Mouse (Mus musculus): ENCODE data around the gene Scarf1. TPM values are rescaled to one million over a fixed set of nuclear protein-coding genes. Genes with fewer than 3 reads are reported as not detected.

The Scarf1 gene
- polyA plus RNA-seq, 1 experiment: 12.3 TPM

DNA sequence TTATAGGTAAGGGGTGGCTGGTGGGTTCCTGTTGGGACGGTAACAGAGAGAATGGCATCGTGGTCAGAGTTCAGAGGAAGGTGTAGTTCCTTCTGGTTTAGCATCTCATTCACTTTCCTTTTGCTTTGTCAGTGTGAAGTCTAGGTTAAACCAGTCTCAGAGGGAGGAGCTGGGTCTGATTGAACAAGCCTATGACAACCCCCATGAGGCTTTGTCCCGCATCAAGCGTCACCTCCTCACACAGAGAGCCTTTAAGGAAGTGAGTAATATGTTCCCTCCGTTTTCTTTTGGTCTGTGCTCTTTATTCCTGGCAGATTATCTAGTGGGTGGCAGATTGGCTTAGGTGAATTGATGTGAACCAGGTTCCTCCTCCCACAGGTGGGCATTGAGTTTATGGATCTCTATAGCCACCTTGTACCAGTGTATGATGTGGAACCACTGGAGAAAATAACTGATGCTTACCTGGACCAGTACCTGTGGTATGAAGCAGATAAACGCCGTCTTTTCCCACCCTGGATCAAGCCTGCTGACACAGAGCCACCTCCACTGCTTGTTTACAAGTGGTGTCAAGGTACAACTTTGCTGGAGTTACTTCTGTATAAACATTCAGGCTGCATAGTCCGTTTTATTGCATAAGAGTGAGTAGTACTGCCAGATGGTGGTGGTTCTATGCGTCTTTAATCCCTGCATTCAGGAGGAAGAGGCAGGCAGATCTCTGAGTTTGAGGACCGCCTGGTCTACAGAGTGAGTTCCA lies 18.9 kb upstream of the Scarf1 start:
- 84% methylated on average over 10 of the region's 10 CpGs for WGBS
- no peak overlapping the region for H3K27ac ChIP-seq (ENCODE audit: insufficient read depth, low read depth, low read length)

GRCm38 (mm10) chr11:75498126-75498525 lies 15.2 kb upstream of the Scarf1 start:
- 22% methylated on average over 1 of the region's 1 CpGs for WGBS
- Histone ChIP-seq H3K27ac (ENCODE audit: insufficient read depth, low read depth, low read length) (no peak overlapping the region), H3K4me1 (ENCODE audit: control insufficient read depth, insufficient read depth, insufficient read length, low read length) (no peaks in the 10 kb centered on the region), H3K4me3 (ENCODE audit: low read depth, low read length) (no peak overlapping the region), H3K27me3 (ENCODE audit: control insufficient read depth, insufficient read depth, low read length) (no peaks in the 10 kb centered on the region), H3K36me3 (ENCODE audit: control insufficient read depth, insufficient read depth, low read length) (peaks cover 89% of the 10 kb centered on the region)
- TF ChIP-seq CTCF (IDR thresholded peaks at IDR 0.05; ENCODE audit: extremely low read depth, insufficient read length, insufficient replicate concordance, low read depth, low read length) (no peak), POLR2A (IDR thresholded peaks at IDR 0.05; ENCODE audit: low read depth, low read length) (no peak)

More for the DNA sequence above, 18.9 kb upstream of the Scarf1 start:
- Histone ChIP-seq H3K4me1 (ENCODE audit: control insufficient read depth, insufficient read depth, insufficient read length, low read length) (no peaks in the 10 kb centered on the region), H3K4me3 (ENCODE audit: low read depth, low read length) (no peak overlapping the region), H3K27me3 (ENCODE audit: control insufficient read depth, insufficient read depth, low read length) (no peaks in the 10 kb centered on the region), H3K36me3 (ENCODE audit: control insufficient read depth, insufficient read depth, low read length) (peaks cover 90% of the 10 kb centered on the region)
- TF ChIP-seq POLR2A (IDR thresholded peaks at IDR 0.05; ENCODE audit: low read depth, low read length): no peak
- TF ChIP-seq CTCF (IDR thresholded peaks at IDR 0.05; ENCODE audit: extremely low read depth, insufficient read length, insufficient replicate concordance, low read depth, low read length): no peak

DNA sequence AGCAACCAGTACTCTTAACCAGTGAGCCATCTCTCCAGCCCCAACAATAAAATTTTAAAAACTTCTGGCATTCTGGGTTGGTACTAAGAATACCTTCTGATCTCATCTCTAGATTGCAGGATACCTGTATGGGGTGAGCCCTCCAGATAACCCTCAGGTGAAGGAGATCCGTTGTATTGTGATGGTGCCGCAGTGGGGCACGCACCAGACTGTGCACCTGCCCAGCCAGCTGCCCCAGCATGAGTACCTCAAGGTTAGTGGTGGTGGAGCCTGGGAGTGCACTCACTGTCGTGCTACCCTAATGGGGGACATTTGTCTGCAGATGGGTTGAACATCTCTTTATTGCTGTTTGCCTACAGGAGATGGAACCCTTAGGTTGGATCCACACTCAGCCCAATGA lies 5.2 kb upstream of the Scarf1 start:
- WGBS: 94% methylated on average over 4 of the region's 4 CpGs
- TF ChIP-seq CTCF (IDR thresholded peaks at IDR 0.05; ENCODE audit: extremely low read depth, insufficient read length, insufficient replicate concordance, low read depth, low read length) (no peak), POLR2A (IDR thresholded peaks at IDR 0.05; ENCODE audit: low read depth, low read length) (no peak)
- Histone ChIP-seq H3K36me3 (ENCODE audit: control insufficient read depth, insufficient read depth, low read length) (peaks cover 51% of the 10 kb centered on the region), H3K4me1 (ENCODE audit: control insufficient read depth, insufficient read depth, insufficient read length, low read length) (peaks cover 11% of the 10 kb centered on the region), H3K4me3 (ENCODE audit: low read depth, low read length) (no peak overlapping the region), H3K27ac (ENCODE audit: insufficient read depth, low read depth, low read length) (no peak overlapping the region), H3K27me3 (ENCODE audit: control insufficient read depth, insufficient read depth, low read length) (no peaks in the 10 kb centered on the region)

DNA sequence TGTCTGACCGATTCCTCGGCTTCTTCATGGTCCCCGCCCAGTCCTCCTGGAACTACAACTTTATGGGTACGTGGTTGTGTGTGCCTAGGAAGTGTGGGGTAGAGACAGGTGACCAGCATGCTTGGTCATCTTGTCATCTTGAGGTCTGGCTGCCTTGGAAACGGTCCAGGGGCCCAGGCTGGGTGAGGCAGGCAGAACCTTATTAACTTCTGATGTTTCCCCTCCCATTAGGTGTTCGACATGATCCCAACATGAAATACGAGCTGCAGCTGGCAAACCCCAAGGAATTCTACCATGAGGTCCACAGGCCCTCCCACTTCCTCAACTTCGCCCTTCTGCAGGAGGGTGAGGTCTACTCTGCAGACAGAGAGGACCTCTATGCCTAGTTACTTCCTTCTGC lies 4.4 kb upstream of the Scarf1 start:
- Histone ChIP-seq H3K4me3 (ENCODE audit: low read depth, low read length) (no peak overlapping the region), H3K36me3 (ENCODE audit: control insufficient read depth, insufficient read depth, low read length) (peaks cover 44% of the 10 kb centered on the region), H3K27ac (ENCODE audit: insufficient read depth, low read depth, low read length) (peak overlapping the region; percentile 98), H3K4me1 (ENCODE audit: control insufficient read depth, insufficient read depth, insufficient read length, low read length) (peaks cover 11% of the 10 kb centered on the region), H3K27me3 (ENCODE audit: control insufficient read depth, insufficient read depth, low read length) (no peaks in the 10 kb centered on the region)
- WGBS: 63% methylated on average over 8 of the region's 8 CpGs
- TF ChIP-seq CTCF (IDR thresholded peaks at IDR 0.05; ENCODE audit: extremely low read depth, insufficient read length, insufficient replicate concordance, low read depth, low read length) (no peak), POLR2A (IDR thresholded peaks at IDR 0.05; ENCODE audit: low read depth, low read length) (no peak)

DNA sequence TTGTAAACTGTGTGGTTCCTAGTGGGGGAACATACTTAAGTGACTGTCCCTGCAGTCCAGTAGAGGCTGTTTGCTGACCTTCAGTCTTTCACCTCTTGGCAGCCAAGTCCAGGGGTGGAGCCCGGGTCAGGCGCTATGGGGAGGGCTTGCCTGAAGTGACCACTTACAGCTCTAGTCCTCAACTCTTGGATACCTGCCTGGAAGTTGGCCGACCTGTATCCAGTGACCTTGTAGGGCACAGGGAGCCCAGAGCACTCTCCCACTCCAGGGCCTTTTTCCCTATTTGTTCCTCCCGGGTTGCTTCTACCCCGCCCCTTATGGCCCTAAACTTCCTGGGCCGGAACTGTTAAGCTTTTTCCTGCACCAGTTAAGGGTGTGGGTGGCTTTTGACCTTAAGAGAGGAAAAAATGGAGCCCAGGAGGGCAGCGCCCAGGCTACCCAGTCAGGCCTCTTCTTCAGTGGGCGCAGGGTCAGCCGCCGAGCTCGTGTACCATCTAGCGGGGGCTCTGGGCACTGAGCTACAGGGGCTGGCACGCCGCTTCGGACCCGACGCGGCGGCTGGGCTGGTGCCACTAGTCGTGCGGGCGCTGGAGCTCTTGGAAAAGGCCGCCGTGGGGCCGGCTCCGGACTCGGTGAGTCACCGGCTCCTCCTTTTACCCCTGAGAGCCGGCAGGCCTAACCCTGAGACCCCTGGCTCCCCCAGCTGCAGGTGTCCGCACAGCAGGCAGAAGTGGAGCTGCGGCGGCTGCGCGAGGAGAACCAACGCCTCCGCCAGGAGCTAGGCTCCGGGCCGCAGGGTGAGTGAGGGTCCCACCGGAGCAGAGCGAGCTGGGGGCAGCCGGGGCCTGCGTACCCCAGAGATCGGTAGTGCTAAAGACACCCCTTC lies 3.4 kb upstream of the Scarf1 start, which contains the start of gene Rilp:
Gene Rilp, plus strand, starts transcription at position 354 of the 886 bp plus-strand sequence.
- Histone ChIP-seq H3K27me3 (ENCODE audit: control insufficient read depth, insufficient read depth, low read length) (no peaks in the 10 kb centered on the region), H3K36me3 (ENCODE audit: control insufficient read depth, insufficient read depth, low read length) (peaks cover 34% of the 10 kb centered on the region), H3K4me3 (ENCODE audit: low read depth, low read length) (peak within 1 kb of the TSS; percentile 88), H3K27ac (ENCODE audit: insufficient read depth, low read depth, low read length) (peak within 1 kb of the TSS; percentile 98), H3K4me1 (ENCODE audit: control insufficient read depth, insufficient read depth, insufficient read length, low read length) (peaks cover 11% of the 10 kb centered on the region)
- 2% methylated on average over 43 of the region's 43 CpGs for WGBS
- no peak for TF ChIP-seq POLR2A (IDR thresholded peaks at IDR 0.05; ENCODE audit: low read depth, low read length)
- TF ChIP-seq CTCF (IDR thresholded peaks at IDR 0.05; ENCODE audit: extremely low read depth, insufficient read length, insufficient replicate concordance, low read depth, low read length): peak; percentile 10; the same call in 1 of the 2 replicates

DNA sequence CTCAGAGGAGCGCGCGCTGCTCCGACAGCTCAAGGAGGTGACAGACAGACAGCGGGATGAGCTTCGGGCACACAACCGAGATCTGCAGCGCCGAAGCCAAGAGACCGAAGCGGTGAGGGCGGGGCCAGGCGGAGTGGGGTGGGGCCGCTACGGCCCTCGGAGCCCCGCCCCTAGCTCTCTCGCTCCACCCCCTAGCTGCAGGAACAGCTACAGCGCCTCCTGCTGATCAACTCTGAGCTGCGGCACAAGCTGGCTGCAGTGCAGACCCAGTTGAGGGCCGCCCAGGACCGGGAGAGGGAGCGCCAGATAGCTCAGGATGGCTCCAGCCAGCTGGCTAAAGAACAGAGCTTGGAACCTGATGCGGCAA lies 2.7 kb upstream of the Scarf1 start:
- peak overlapping the region; percentile 98 for H3K27ac ChIP-seq (ENCODE audit: insufficient read depth, low read depth, low read length)
- WGBS: 2% methylated on average over 24 of the region's 24 CpGs
- H3K36me3 ChIP-seq (ENCODE audit: control insufficient read depth, insufficient read depth, low read length): peaks cover 30% of the 10 kb centered on the region
- H3K27me3 ChIP-seq (ENCODE audit: control insufficient read depth, insufficient read depth, low read length): no peaks in the 10 kb centered on the region
- peak; percentile 84 for TF ChIP-seq CTCF (IDR thresholded peaks at IDR 0.05; ENCODE audit: extremely low read depth, insufficient read length, insufficient replicate concordance, low read depth, low read length)
- peak; percentile 79; the same call in 1 of the 2 replicates for TF ChIP-seq POLR2A (IDR thresholded peaks at IDR 0.05; ENCODE audit: low read depth, low read length)
- H3K4me3 ChIP-seq (ENCODE audit: low read depth, low read length): peak overlapping the region; percentile 88
- peaks cover 11% of the 10 kb centered on the region for H3K4me1 ChIP-seq (ENCODE audit: control insufficient read depth, insufficient read depth, insufficient read length, low read length)

GRCm38 (mm10) chr11:75511213-75511612 lies 2.1 kb upstream of the Scarf1 start:
- 76% methylated on average over 6 of the region's 6 CpGs for WGBS
- H3K27me3 ChIP-seq (ENCODE audit: control insufficient read depth, insufficient read depth, low read length): no peaks in the 10 kb centered on the region
- H3K27ac ChIP-seq (ENCODE audit: insufficient read depth, low read depth, low read length): no peak overlapping the region
- H3K4me3 ChIP-seq (ENCODE audit: low read depth, low read length): no peak overlapping the region
- peaks cover 26% of the 10 kb centered on the region for H3K36me3 ChIP-seq (ENCODE audit: control insufficient read depth, insufficient read depth, low read length)
- peaks cover 11% of the 10 kb centered on the region for H3K4me1 ChIP-seq (ENCODE audit: control insufficient read depth, insufficient read depth, insufficient read length, low read length)
- TF ChIP-seq CTCF (IDR thresholded peaks at IDR 0.05; ENCODE audit: extremely low read depth, insufficient read length, insufficient replicate concordance, low read depth, low read length): no peak
- TF ChIP-seq POLR2A (IDR thresholded peaks at IDR 0.05; ENCODE audit: low read depth, low read length): no peak
